Comparison of ENCODE assay signal across 9 mouse cellular contexts in the genomic region with DNA sequence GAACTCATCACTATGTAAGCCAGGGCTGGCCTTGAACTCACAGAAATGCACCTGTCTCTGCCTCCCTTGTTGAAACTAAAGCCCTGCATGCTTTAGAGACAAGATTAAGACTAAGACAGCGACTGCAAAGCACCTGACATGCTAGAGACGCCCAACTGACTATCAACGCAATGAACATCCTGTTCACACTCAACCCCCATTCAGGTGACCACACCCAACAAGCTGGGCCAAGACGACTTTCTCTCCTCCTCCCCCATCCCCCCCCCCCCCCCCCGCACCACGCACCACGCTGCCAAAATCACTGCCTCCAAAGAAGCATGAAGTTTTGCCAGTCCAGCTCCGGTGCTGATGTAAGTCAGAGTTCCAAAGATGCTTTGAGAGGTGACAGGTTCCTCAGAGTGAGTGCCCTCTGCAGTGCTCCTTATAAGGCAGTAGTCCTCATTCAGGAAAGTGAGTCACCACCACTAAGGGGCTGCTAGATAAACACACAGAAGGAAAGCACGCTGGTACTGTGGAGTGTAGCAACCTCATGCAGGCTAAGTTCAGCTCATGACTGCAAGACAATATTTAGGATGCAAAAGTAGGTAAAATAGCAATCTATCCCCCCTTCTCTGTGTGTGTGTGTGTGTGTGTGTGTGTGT. TPM values are rescaled to one million over a fixed set of nuclear protein-coding genes. Genes with fewer than 3 reads are reported as not detected.
DNase-seq lines count a peak whose midpoint lies in the region; ATAC-seq and TF ChIP-seq lines count a peak whose summit lies in the region.
"Had no signal": no experiment of that assay in that cellular context is flagged by ENCODE, and none has a peak within 500 bp of the region (broad histone marks: within the 10 kb centered on the region; RNA-seq: fewer than 3 reads in every experiment).

No protein-coding gene starts in this region.

- CTCF ChIA-PET in Patski (lab: Charles Lee) = interaction anchor here (1.3 to 4.7 kb wide), 10 partner anchors 8 to 241 kb away, joined by 3 to 31 read pairs (median 4); no protein-coding TSS in a partner anchor

- H3K4me2 ChIP-seq in kidney, embryonic 14.5 days (replicated peaks; ENCODE audit: low read depth, low read length) = no peak overlapping the region
- H3K4me2 ChIP-seq in forebrain, embryonic 11.5 days (ENCODE audit: low read depth, low read length, severe bottlenecking) = no peak overlapping the region
- H3K4me2 ChIP-seq: hindbrain, embryonic 13.5 days had no signal

- H3K9me3 ChIP-seq in kidney, embryonic 14.5 days (ENCODE audit: control insufficient read depth, low read length) = no peaks in the 10 kb centered on the region
- H3K9me3 ChIP-seq in forebrain, embryonic 11.5 days (ENCODE audit: control insufficient read depth, low read length) = no peaks in the 10 kb centered on the region
- H3K9me3 ChIP-seq: hindbrain, embryonic 13.5 days had no signal

- WGBS in kidney, embryonic 14.5 days = 21% methylated on average over 8 of the region's 9 CpGs
- 67% methylated on average over 8 of the region's 9 CpGs for WGBS in forebrain, embryonic 11.5 days

- no peak overlapping the region for H3K4me3 ChIP-seq in kidney, embryonic 14.5 days (ENCODE audit: low read length)
- no peak overlapping the region for H3K4me3 ChIP-seq in forebrain, embryonic 11.5 days (ENCODE audit: low read depth, low read length)
- H3K4me3 ChIP-seq: hindbrain, embryonic 13.5 days had no signal

- peak overlapping the region; percentile 88; the same call in 1 of the 2 replicates for H3K27ac ChIP-seq in kidney, embryonic 14.5 days (ENCODE audit: low read depth, low read length)
- no peak overlapping the region for H3K27ac ChIP-seq in forebrain, embryonic 11.5 days (ENCODE audit: low read depth, low read length)

- H3K36me3 ChIP-seq in kidney, embryonic 14.5 days (ENCODE audit: control insufficient read depth, insufficient read depth, low read length) = no peaks in the 10 kb centered on the region
- no peaks in the 10 kb centered on the region for H3K36me3 ChIP-seq in forebrain, embryonic 11.5 days (ENCODE audit: control insufficient read depth, insufficient read depth, low read length)
- H3K36me3 ChIP-seq: hindbrain, embryonic 13.5 days had no signal

- in situ Hi-C loops in Patski (cut with MboI; ENCODE audit: low pct_unique_long_range_greater_than_20kb) = no loop called here

- ATAC-seq in kidney, embryonic 14.5 days (ENCODE audit: low FRiP score, low TSS enrichment) = peak; percentile 45; the same call in 1 of the 2 replicates
- ATAC-seq in Patski = peak; percentile 92
- ATAC-seq in megakaryocyte progenitor cell, adult 5-6 weeks (replicated peaks; ENCODE audit: poor library complexity) = peak; percentile 44; the same call in 1 of the 2 replicates
- ATAC-seq in forebrain, embryonic 11.5 days (replicated peaks; ENCODE audit: low FRiP score) = no peak

- no peak for DNase-seq in kidney, postnatal 25 days
- no peak for DNase-seq in Patski (ENCODE audit: low read depth, low spot score)
- DNase-seq in heart, postnatal 10 days = peak; percentile 27 to 69
- no peak for DNase-seq in cerebellum, postnatal 14 days
- no peak for DNase-seq in kidney, adult 9 months
- DNase-seq in forebrain, embryonic 11.5 days (ENCODE audit: low spot score) = no peak

- no peak overlapping the region for H3K9ac ChIP-seq in kidney, embryonic 14.5 days (ENCODE audit: low read depth, low read length)
- no peak overlapping the region for H3K9ac ChIP-seq in forebrain, embryonic 11.5 days (ENCODE audit: low read length)
- H3K9ac ChIP-seq: hindbrain, embryonic 13.5 days had no signal

- H3K27me3 ChIP-seq in kidney, embryonic 14.5 days (ENCODE audit: control insufficient read depth, insufficient read depth, low read length) = no peaks in the 10 kb centered on the region
- H3K27me3 ChIP-seq in Patski = no peaks in the 10 kb centered on the region
- H3K27me3 ChIP-seq in forebrain, embryonic 11.5 days (ENCODE audit: control insufficient read depth, insufficient read depth, low read length) = no peaks in the 10 kb centered on the region
- H3K27me3 ChIP-seq: hindbrain, embryonic 13.5 days had no signal

- no peak for TF ChIP-seq CTCF in Patski (IDR thresholded peaks at IDR 0.05)

- peaks cover 27% of the 10 kb centered on the region; the same call in 1 of the 2 replicates for H3K4me1 ChIP-seq in kidney, embryonic 14.5 days (ENCODE audit: control insufficient read depth, insufficient read depth, low read length)
- H3K4me1 ChIP-seq in forebrain, embryonic 11.5 days (replicated peaks; ENCODE audit: control insufficient read depth, insufficient read depth, low read length) = 0 out of 2 replicates have a peak, but pooled peaks cover 3% of the 10 kb centered on the region

- POLR2A ChIA-PET in Patski (lab: Charles Lee) = interaction anchor here (0.6 to 1.6 kb wide), 5 partner anchors 9 to 1619 kb away, joined by 3 to 7 read pairs (median 3); no protein-coding TSS in a partner anchor

- intact Hi-C loops in heart, postnatal 10 days (cut with DNase I) = no loop called here

RNA-seq across cellular contexts. Expression of a gene that starts 59.2 kb away (rescaled TPM):
- polyA plus RNA-seq in kidney, embryonic 14.5 days (2014; fragmentation: Nextera tagmentation; extraction: Ambion mirVana) = 13.1 and 14.8 TPM in 2 replicates
- 43.2 TPM for polyA plus RNA-seq in Patski (2021)
- 10 to 100 TPM; 20.4 to 22.6 TPM for total RNA-seq in heart, postnatal 10 days (2021)
- 6.8 and 12.1 TPM in 2 replicates for total RNA-seq in megakaryocyte progenitor cell, adult 5-6 weeks (2015)
- total RNA-seq in megakaryocyte progenitor cell, adult 5-6 weeks (2017) = 5.1 and 5.7 TPM in 2 replicates
- 19.4 and 28.0 TPM in 2 replicates for polyA plus RNA-seq in forebrain, embryonic 11.5 days (2014; fragmentation: Nextera tagmentation; extraction: Ambion mirVana)

Comparison
In these comparisons a context has a peak if more than half of its experiments do, and no peak if none do; other contexts are left out.
1. DNase-seq: peak in heart, postnatal 10 days (2 of 2); none in kidney, postnatal 25 days (0 of 2), Patski (single experiment), cerebellum, postnatal 14 days (0 of 2), kidney, adult 9 months (single experiment) and forebrain, embryonic 11.5 days (single experiment).